Mouse (Mus musculus): Measurements from ENCODE around the gene Bfsp2. TPM values are rescaled to one million over a fixed set of nuclear protein-coding genes. Genes with fewer than 3 reads are reported as not detected.
A peak's percentile ranks its signal among the peaks of the same experiment; 100 is the strongest.

Bfsp2 gene
- polyA plus RNA-seq (2016; fragmentation: Nextera tagmentation; extraction: Ambion mirVana): 1.2 and 1.5 TPM in 2 replicates

- 84% methylated on average over 9 of the region's 9 CpGs for WGBS
Observed at GRCm38 (mm10) chr9:103480044-103480576, at the start of gene Bfsp2. TSS of gene Bfsp2 (minus strand) at chr9:103480420.

GRCm38 (mm10) chr9:103525041-103525537 is 44.9 kb upstream of the Bfsp2 start:
- H3K36me3 ChIP-seq: no peaks in the 10 kb centered on the region
- H3K4me2 ChIP-seq: peak overlapping the region; percentile 17; the same call in 1 of the 2 replicates
- 0 out of 2 replicates have a peak overlapping the region, but pooled peaks have one; percentile 5 for H3K27ac ChIP-seq
- ATAC-seq (ENCODE audit: insufficient number of reproducible peaks, insufficient read depth, low FRiP score, low TSS enrichment, low read depth): peak; percentile 52
- H3K9ac ChIP-seq (replicated peaks): no peak overlapping the region
- H3K27me3 ChIP-seq: peaks cover 3% of the 10 kb centered on the region; the same call in 1 of the 2 replicates
- 18% methylated on average over 10 of the region's 10 CpGs for WGBS
- peaks cover 2% of the 10 kb centered on the region; the same call in 1 of the 2 replicates for H3K9me3 ChIP-seq
- peaks cover 29% of the 10 kb centered on the region for H3K4me1 ChIP-seq (replicated peaks)
- H3K4me3 ChIP-seq (replicated peaks): no peak overlapping the region

More at GRCm38 (mm10) chr9:103480044-103480576, at the start of gene Bfsp2:
- Histone ChIP-seq H3K4me2 (no peak within 1 kb of the TSS), H3K27ac (peak within 1 kb of the TSS; percentile 5; the same call in 1 of the 2 replicates), H3K9me3 (no peaks in the 10 kb centered on the region), H3K4me1 (replicated peaks) (peaks cover 12% of the 10 kb centered on the region), H3K27me3 (no peaks in the 10 kb centered on the region), H3K4me3 (replicated peaks) (no peak within 1 kb of the TSS), H3K36me3 (no peaks in the 10 kb centered on the region), H3K9ac (replicated peaks) (no peak within 1 kb of the TSS)
- no peak for ATAC-seq (ENCODE audit: insufficient number of reproducible peaks, insufficient read depth, low FRiP score, low TSS enrichment, low read depth)

GRCm38 (mm10) chr9:103524600-103524999 is 44.4 kb upstream of the Bfsp2 start:
- H3K36me3 ChIP-seq: no peaks in the 10 kb centered on the region
- ATAC-seq (ENCODE audit: insufficient number of reproducible peaks, insufficient read depth, low FRiP score, low TSS enrichment, low read depth): no peak
- 19% methylated on average over 5 of the region's 5 CpGs for WGBS
- H3K4me2 ChIP-seq: peak overlapping the region; percentile 17; the same call in 1 of the 2 replicates
- H3K9ac ChIP-seq (replicated peaks): no peak overlapping the region
- H3K9me3 ChIP-seq: no peaks in the 10 kb centered on the region
- peaks cover 29% of the 10 kb centered on the region for H3K4me1 ChIP-seq (replicated peaks)
- H3K27ac ChIP-seq: no peak overlapping the region
- no peak overlapping the region for H3K4me3 ChIP-seq (replicated peaks)
- H3K27me3 ChIP-seq: peaks cover 3% of the 10 kb centered on the region; the same call in 1 of the 2 replicates

- no peak overlapping the region for H3K4me3 ChIP-seq (replicated peaks)
- H3K4me2 ChIP-seq: no peak overlapping the region; the same call in 1 of the 2 replicates
- H3K27me3 ChIP-seq: peaks cover 3% of the 10 kb centered on the region; the same call in 1 of the 2 replicates
- H3K9ac ChIP-seq (replicated peaks): no peak overlapping the region
- ATAC-seq (ENCODE audit: insufficient number of reproducible peaks, insufficient read depth, low FRiP score, low TSS enrichment, low read depth): no peak
- H3K36me3 ChIP-seq: no peaks in the 10 kb centered on the region
- H3K9me3 ChIP-seq: peaks cover 3% of the 10 kb centered on the region; the same call in 1 of the 2 replicates
- WGBS: 51% methylated on average over 7 of the region's 7 CpGs
- H3K4me1 ChIP-seq (replicated peaks): peaks cover 29% of the 10 kb centered on the region
- H3K27ac ChIP-seq: no peak overlapping the region
Observed at GRCm38 (mm10) chr9:103523742-103524403, 43.7 kb upstream of the Bfsp2 start.

- H3K4me2 ChIP-seq: no peak overlapping the region
- H3K4me3 ChIP-seq (replicated peaks): no peak overlapping the region
- 0 out of 2 replicates have a peak, but pooled peaks have one; percentile 45 for ATAC-seq (ENCODE audit: insufficient number of reproducible peaks, insufficient read depth, low FRiP score, low TSS enrichment, low read depth)
- H3K9me3 ChIP-seq: peaks cover 4% of the 10 kb centered on the region; the same call in 1 of the 2 replicates
- H3K27ac ChIP-seq: no peak overlapping the region
- H3K4me1 ChIP-seq (replicated peaks): peaks cover 29% of the 10 kb centered on the region
- WGBS: 9% methylated on average over 6 of the region's 6 CpGs
- H3K27me3 ChIP-seq: peaks cover 3% of the 10 kb centered on the region; the same call in 1 of the 2 replicates
- H3K9ac ChIP-seq (replicated peaks): no peak overlapping the region
- H3K36me3 ChIP-seq: no peaks in the 10 kb centered on the region
Observed at GRCm38 (mm10) chr9:103523008-103523407, 42.8 kb upstream of the Bfsp2 start.

GRCm38 (mm10) chr9:103513884-103514283 is 33.7 kb upstream of the Bfsp2 start:
- Histone ChIP-seq H3K4me2 (no peak overlapping the region), H3K4me1 (replicated peaks) (0 out of 2 replicates have a peak, but pooled peaks cover 5% of the 10 kb centered on the region), H3K27me3 (no peaks in the 10 kb centered on the region), H3K27ac (no peak overlapping the region), H3K36me3 (no peaks in the 10 kb centered on the region), H3K9ac (replicated peaks) (no peak overlapping the region), H3K9me3 (peaks cover 2% of the 10 kb centered on the region; the same call in 1 of the 2 replicates), H3K4me3 (replicated peaks) (no peak overlapping the region)
- no peak for ATAC-seq (ENCODE audit: insufficient number of reproducible peaks, insufficient read depth, low FRiP score, low TSS enrichment, low read depth)
- WGBS: 71% methylated on average over 2 of the region's 2 CpGs

- H3K27ac ChIP-seq: no peak overlapping the region
- H3K4me2 ChIP-seq: no peak overlapping the region
- H3K4me3 ChIP-seq (replicated peaks): no peak overlapping the region
- ATAC-seq (ENCODE audit: insufficient number of reproducible peaks, insufficient read depth, low FRiP score, low TSS enrichment, low read depth): no peak
- H3K9ac ChIP-seq (replicated peaks): no peak overlapping the region
- no peaks in the 10 kb centered on the region for H3K36me3 ChIP-seq
- H3K9me3 ChIP-seq: no peaks in the 10 kb centered on the region
- 76% methylated on average over 6 of the region's 6 CpGs for WGBS
- peaks cover 5% of the 10 kb centered on the region; the same call in 1 of the 2 replicates for H3K4me1 ChIP-seq (replicated peaks)
- no peaks in the 10 kb centered on the region for H3K27me3 ChIP-seq
Observed at GRCm38 (mm10) chr9:103512257-103512656, 32.0 kb upstream of the Bfsp2 start.

GRCm38 (mm10) chr9:103506968-103507584 is 26.9 kb upstream of the Bfsp2 start:
- no peak for ATAC-seq (ENCODE audit: insufficient number of reproducible peaks, insufficient read depth, low FRiP score, low TSS enrichment, low read depth)
- H3K9me3 ChIP-seq: no peaks in the 10 kb centered on the region
- no peak overlapping the region for H3K27ac ChIP-seq
- H3K4me1 ChIP-seq (replicated peaks): peaks cover 22% of the 10 kb centered on the region
- no peak overlapping the region for H3K9ac ChIP-seq (replicated peaks)
- WGBS: 64% methylated on average over 7 of the region's 7 CpGs
- H3K4me3 ChIP-seq (replicated peaks): no peak overlapping the region
- no peaks in the 10 kb centered on the region for H3K36me3 ChIP-seq
- H3K4me2 ChIP-seq: no peak overlapping the region
- H3K27me3 ChIP-seq: no peaks in the 10 kb centered on the region

- H3K36me3 ChIP-seq: no peaks in the 10 kb centered on the region
- H3K9me3 ChIP-seq: no peaks in the 10 kb centered on the region
- no peak overlapping the region for H3K4me2 ChIP-seq
- no peak for ATAC-seq (ENCODE audit: insufficient number of reproducible peaks, insufficient read depth, low FRiP score, low TSS enrichment, low read depth)
- no peak overlapping the region for H3K4me3 ChIP-seq (replicated peaks)
- 80% methylated on average over 5 of the region's 5 CpGs for WGBS
- peaks cover 26% of the 10 kb centered on the region for H3K4me1 ChIP-seq (replicated peaks)
- H3K27ac ChIP-seq: no peak overlapping the region
- no peaks in the 10 kb centered on the region for H3K27me3 ChIP-seq
- no peak overlapping the region for H3K9ac ChIP-seq (replicated peaks)
Observed at GRCm38 (mm10) chr9:103505067-103505466, 24.8 kb upstream of the Bfsp2 start.

- H3K36me3 ChIP-seq: no peaks in the 10 kb centered on the region
- H3K9ac ChIP-seq (replicated peaks): no peak overlapping the region
- no peaks in the 10 kb centered on the region for H3K27me3 ChIP-seq
- H3K4me3 ChIP-seq (replicated peaks): no peak overlapping the region
- H3K27ac ChIP-seq: no peak overlapping the region
- H3K9me3 ChIP-seq: no peaks in the 10 kb centered on the region
- WGBS: 96% methylated on average over 1 of the region's 1 CpGs
- ATAC-seq (ENCODE audit: insufficient number of reproducible peaks, insufficient read depth, low FRiP score, low TSS enrichment, low read depth): no peak
- no peak overlapping the region for H3K4me2 ChIP-seq
- H3K4me1 ChIP-seq (replicated peaks): peaks cover 26% of the 10 kb centered on the region
Observed at GRCm38 (mm10) chr9:103504646-103505045, 24.4 kb upstream of the Bfsp2 start.

Measured in limb, embryonic 12.5 days (tissue).